Mouse (Mus musculus): Measurements from ENCODE around the gene AL732309.1. TPM values are rescaled to one million over a fixed set of nuclear protein-coding genes. Genes with fewer than 3 reads are reported as not detected.

The AL732309.1 gene
- total and polyA plus RNA-seq, 2 experiments: 2.2 to 7.3 TPM

DNA sequence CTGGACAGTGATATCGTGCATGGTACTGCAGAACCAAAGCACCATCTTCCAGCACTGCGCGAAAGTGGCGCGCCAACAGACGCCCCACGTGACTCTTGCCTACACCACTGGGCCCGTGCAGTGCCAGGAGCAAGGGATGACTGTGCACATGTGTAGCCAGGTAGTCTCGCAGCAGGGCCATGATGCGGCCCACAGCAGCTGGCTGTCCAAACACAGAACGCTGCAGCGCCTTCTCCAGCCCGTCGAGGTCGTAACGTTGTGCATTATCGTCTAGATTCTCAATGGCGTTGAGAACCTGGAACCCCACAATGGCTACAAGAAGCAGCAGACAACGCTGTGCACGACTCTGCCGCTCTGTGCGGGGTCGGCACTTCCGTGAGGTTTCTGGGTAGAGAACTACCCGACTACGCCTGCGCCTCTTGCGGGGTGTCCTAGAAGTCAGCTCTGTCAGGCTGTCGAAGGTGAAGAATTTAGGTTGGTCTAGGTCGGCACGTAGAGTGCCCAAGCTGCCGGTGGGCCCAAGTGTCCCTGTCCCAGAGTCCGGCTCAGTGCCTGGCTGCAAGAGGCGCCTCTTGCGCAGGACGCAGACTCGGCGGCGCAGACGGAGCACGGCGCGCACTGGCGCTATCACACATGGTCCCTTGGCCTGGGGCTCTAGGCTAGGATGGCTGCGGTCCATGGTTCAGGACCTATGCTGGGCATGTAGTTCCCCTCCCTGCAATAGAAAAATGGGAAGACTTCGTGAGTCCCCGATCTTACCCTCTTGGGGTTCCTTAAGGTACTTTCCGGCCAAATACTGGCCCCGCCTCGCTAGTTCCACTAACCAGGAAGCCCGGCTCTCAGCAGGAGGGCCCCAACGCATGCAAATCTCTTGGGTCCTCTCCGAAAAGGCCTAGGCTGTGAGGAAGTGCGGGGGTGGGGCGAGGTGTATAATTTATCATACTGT lies 51.2 kb downstream of the AL732309.1 start:
- DNase-seq (ENCODE audit: extremely low read depth, low read depth, low spot score): peak; percentile 40
- Histone ChIP-seq H3K9ac (ENCODE audit: low read depth, low read length) (peak overlapping the region; percentile 51), H3K36me3 (ENCODE audit: control insufficient read depth, insufficient read depth, low read length) (peaks cover 5% of the 10 kb centered on the region; the same call in 1 of the 2 replicates), H3K4me3 (ENCODE audit: insufficient read depth, low read depth, low read length) (peak overlapping the region; percentile 55), H3K27me3 (ENCODE audit: control insufficient read depth, insufficient read depth, low read length) (no peaks in the 10 kb centered on the region), H3K27ac (replicated peaks; ENCODE audit: insufficient read depth, low read depth, low read length) (peak overlapping the region; percentile 62), H3K79me2 (ENCODE audit: control insufficient read depth, insufficient read depth, low read length) (no peaks in the 10 kb centered on the region), H3K4me1 (ENCODE audit: control insufficient read depth, insufficient read depth, low read length) (peaks cover 5% of the 10 kb centered on the region; the same call in 1 of the 2 replicates)
- 21% methylated on average over 55 of the region's 55 CpGs for WGBS
- TF ChIP-seq CTCF (IDR thresholded peaks at IDR 0.05; ENCODE audit: low read depth, low read length) (no peak), POLR2A (IDR thresholded peaks at IDR 0.05; ENCODE audit: extremely low read depth, insufficient read depth, low read length) (no peak)

Other genes starting within 250 kb of the AL732309.1 start
Only the 30 nearest of the 32 such genes appear.
- gene Nsmf, start 192.5 kb downstream of the AL732309.1 start, total RNA-seq (2014; rRNA removed): 71.2 and 76.2 TPM in 2 replicates
- 182 and 219 TPM in 2 replicates for gene Nsmf, start 192.5 kb downstream of the AL732309.1 start, polyA plus RNA-seq (2012; rRNA removed)
- gene Entpd8, start 166.6 kb downstream of the AL732309.1 start, total RNA-seq (2014; rRNA removed): 84.8 and 91.8 TPM in 2 replicates
- gene Entpd8, start 166.6 kb downstream of the AL732309.1 start, polyA plus RNA-seq (2012; rRNA removed): 159 and 196 TPM in 2 replicates
- gene Noxa1, start 151.7 kb downstream of the AL732309.1 start, total RNA-seq (2014; rRNA removed): not detected in 2 replicates
- gene Noxa1, start 151.7 kb downstream of the AL732309.1 start, polyA plus RNA-seq (2012; rRNA removed): 0.15 TPM in 1 of 2 replicates, not detected in the other
- gene Nrarp, start 66.1 kb downstream of the AL732309.1 start, total RNA-seq (2014; rRNA removed): 0.74 and 2.1 TPM in 2 replicates
- gene Nrarp, start 66.1 kb downstream of the AL732309.1 start, polyA plus RNA-seq (2012; rRNA removed): 1.5 and 1.6 TPM in 2 replicates
- 4.6 TPM in 2 replicates for gene Tor4a, start 50.0 kb downstream of the AL732309.1 start, total RNA-seq (2014; rRNA removed)
- gene Tor4a, start 50.0 kb downstream of the AL732309.1 start, polyA plus RNA-seq (2012; rRNA removed): 4.3 and 7.0 TPM in 2 replicates
- 18.4 and 19.1 TPM in 2 replicates for gene Nelfb, start 35.4 kb downstream of the AL732309.1 start, total RNA-seq (2014; rRNA removed)
- gene Nelfb, start 35.4 kb downstream of the AL732309.1 start, polyA plus RNA-seq (2012; rRNA removed): 22.4 and 27.5 TPM in 2 replicates
- not detected in 2 replicates for gene Stpg3, start 32.2 kb downstream of the AL732309.1 start, total RNA-seq (2014; rRNA removed)
- not detected in 2 replicates for gene Stpg3, start 32.2 kb downstream of the AL732309.1 start, polyA plus RNA-seq (2012; rRNA removed)
- gene Fam166a, start 28.1 kb downstream of the AL732309.1 start, total RNA-seq (2014; rRNA removed): not detected in 2 replicates
- gene Fam166a, start 28.1 kb downstream of the AL732309.1 start, polyA plus RNA-seq (2012; rRNA removed): 0.07 TPM in 1 of 2 replicates, not detected in the other
- 80.5 and 129 TPM in 2 replicates for gene Tubb4b, start 22.2 kb downstream of the AL732309.1 start, total RNA-seq (2014; rRNA removed)
- gene Tubb4b, start 22.2 kb downstream of the AL732309.1 start, polyA plus RNA-seq (2012; rRNA removed): 253 and 254 TPM in 2 replicates
- not detected in 2 replicates for gene Slc34a3, start 12.5 kb downstream of the AL732309.1 start, total RNA-seq (2014; rRNA removed)
- gene Slc34a3, start 12.5 kb downstream of the AL732309.1 start, polyA plus RNA-seq (2012; rRNA removed): not detected in 2 replicates
- not detected in 2 replicates for gene Rnf224, start 10.1 kb downstream of the AL732309.1 start, total RNA-seq (2014; rRNA removed)
- gene Rnf224, start 10.1 kb downstream of the AL732309.1 start, polyA plus RNA-seq (2012; rRNA removed): not detected in 2 replicates
- gene Rnf208, start 4.6 kb downstream of the AL732309.1 start, total RNA-seq (2014; rRNA removed): not detected in 2 replicates
- gene Rnf208, start 4.6 kb downstream of the AL732309.1 start, polyA plus RNA-seq (2012; rRNA removed): 0.27 and 0.48 TPM in 2 replicates
- not detected in 2 replicates for gene Cysrt1, start 4.4 kb downstream of the AL732309.1 start, total RNA-seq (2014; rRNA removed)
- 0.17 TPM in 1 of 2 replicates, not detected in the other for gene Cysrt1, start 4.4 kb downstream of the AL732309.1 start, polyA plus RNA-seq (2012; rRNA removed)
- gene Tmem203, start 8.6 kb upstream of the AL732309.1 start, total RNA-seq (2014; rRNA removed): 13.8 and 14.5 TPM in 2 replicates
- gene Tmem203, start 8.6 kb upstream of the AL732309.1 start, polyA plus RNA-seq (2012; rRNA removed): 38.5 and 43.7 TPM in 2 replicates
- 0.55 and 2.6 TPM in 2 replicates for gene Tprn, start 15.8 kb upstream of the AL732309.1 start, total RNA-seq (2014; rRNA removed)
- 4.2 and 4.3 TPM in 2 replicates for gene Tprn, start 15.8 kb upstream of the AL732309.1 start, polyA plus RNA-seq (2012; rRNA removed)
- 12.7 and 17.6 TPM in 2 replicates for gene Ssna1, start 25.6 kb upstream of the AL732309.1 start, total RNA-seq (2014; rRNA removed)
- 23.0 and 25.5 TPM in 2 replicates for gene Ssna1, start 25.6 kb upstream of the AL732309.1 start, polyA plus RNA-seq (2012; rRNA removed)
- gene Anapc2, start 25.6 kb upstream of the AL732309.1 start, total RNA-seq (2014; rRNA removed): 24.0 and 24.6 TPM in 2 replicates
- 45.8 and 52.1 TPM in 2 replicates for gene Anapc2, start 25.6 kb upstream of the AL732309.1 start, polyA plus RNA-seq (2012; rRNA removed)
- not detected in 2 replicates for gene Tmem210, start 41.3 kb upstream of the AL732309.1 start, total RNA-seq (2014; rRNA removed)
- not detected in 2 replicates for gene Tmem210, start 41.3 kb upstream of the AL732309.1 start, polyA plus RNA-seq (2012; rRNA removed)
- not detected in 2 replicates for gene Lrrc26, start 43.1 kb upstream of the AL732309.1 start, total RNA-seq (2014; rRNA removed)
- gene Lrrc26, start 43.1 kb upstream of the AL732309.1 start, polyA plus RNA-seq (2012; rRNA removed): 0.07 and 0.10 TPM in 2 replicates
- gene Grin1, start 72.3 kb upstream of the AL732309.1 start, total RNA-seq (2014; rRNA removed): 0.07 TPM in 1 of 2 replicates, not detected in the other
- not detected in 2 replicates for gene Grin1, start 72.3 kb upstream of the AL732309.1 start, polyA plus RNA-seq (2012; rRNA removed)
- 17.3 and 19.5 TPM in 2 replicates for gene Man1b1, start 85.5 kb upstream of the AL732309.1 start, total RNA-seq (2014; rRNA removed)
- 8.1 TPM in 2 replicates for gene Man1b1, start 85.5 kb upstream of the AL732309.1 start, polyA plus RNA-seq (2012; rRNA removed)
- 26.9 and 30.1 TPM in 2 replicates for gene Dpp7, start 109.5 kb upstream of the AL732309.1 start, total RNA-seq (2014; rRNA removed)
- gene Dpp7, start 109.5 kb upstream of the AL732309.1 start, polyA plus RNA-seq (2012; rRNA removed): 28.6 and 45.1 TPM in 2 replicates
- gene Uap1l1, start 118.8 kb upstream of the AL732309.1 start, total RNA-seq (2014; rRNA removed): 3.3 and 5.4 TPM in 2 replicates
- gene Uap1l1, start 118.8 kb upstream of the AL732309.1 start, polyA plus RNA-seq (2012; rRNA removed): 3.0 and 8.1 TPM in 2 replicates
- gene Sapcd2, start 125.5 kb upstream of the AL732309.1 start, total RNA-seq (2014; rRNA removed): 0.47 TPM in 1 of 2 replicates, not detected in the other
- not detected in 2 replicates for gene Sapcd2, start 125.5 kb upstream of the AL732309.1 start, polyA plus RNA-seq (2012; rRNA removed)
- 0.87 and 0.92 TPM in 2 replicates for gene Entpd2, start 149.0 kb upstream of the AL732309.1 start, total RNA-seq (2014; rRNA removed)
- gene Entpd2, start 149.0 kb upstream of the AL732309.1 start, polyA plus RNA-seq (2012; rRNA removed): 5.6 and 9.7 TPM in 2 replicates
- 1.7 and 3.6 TPM in 2 replicates for gene Npdc1, start 152.5 kb upstream of the AL732309.1 start, total RNA-seq (2014; rRNA removed)
- gene Npdc1, start 152.5 kb upstream of the AL732309.1 start, polyA plus RNA-seq (2012; rRNA removed): 8.4 and 8.9 TPM in 2 replicates
- 0.13 TPM in 1 of 2 replicates, not detected in the other for gene Fut7, start 176.4 kb upstream of the AL732309.1 start, total RNA-seq (2014; rRNA removed)
- 0.07 and 0.21 TPM in 2 replicates for gene Fut7, start 176.4 kb upstream of the AL732309.1 start, polyA plus RNA-seq (2012; rRNA removed)
- 11.1 and 13.4 TPM in 2 replicates for gene Abca2, start 181.8 kb upstream of the AL732309.1 start, total RNA-seq (2014; rRNA removed)
- 40.9 and 48.7 TPM in 2 replicates for gene Abca2, start 181.8 kb upstream of the AL732309.1 start, polyA plus RNA-seq (2012; rRNA removed)
- 0.18 and 0.54 TPM in 2 replicates for gene Clic3, start 210.0 kb upstream of the AL732309.1 start, total RNA-seq (2014; rRNA removed)
- gene Clic3, start 210.0 kb upstream of the AL732309.1 start, polyA plus RNA-seq (2012; rRNA removed): 6.2 and 9.2 TPM in 2 replicates
- gene Paxx, start 214.2 kb upstream of the AL732309.1 start, total RNA-seq (2014; rRNA removed): 30.6 and 36.8 TPM in 2 replicates
- gene Paxx, start 214.2 kb upstream of the AL732309.1 start, polyA plus RNA-seq (2012; rRNA removed): 173 and 181 TPM in 2 replicates